Mouse (Mus musculus): ENCODE data around the gene Gnptab. TPM values are rescaled to one million over a fixed set of nuclear protein-coding genes. Genes with fewer than 3 reads are reported as not detected.
"Not testable (repeated sequence)": the region's sequence is repeated elsewhere in the genome, so short reads cannot be mapped to it uniquely, and the experiment has no call there.

The Gnptab gene
- total RNA-seq (2021): 25.0 and 26.1 TPM in 2 replicates
- long read RNA-seq, experiment 1, full-length matches to known transcripts: 2 of 4 reads
- long read RNA-seq, experiment 1, partial matches to known transcripts: 1 of 4 reads
- long read RNA-seq, experiment 1, other reads (novel, unspliced or antisense): 1 of 4 reads
- long read RNA-seq, experiment 2, full-length matches to known transcripts: 4 of 6 reads
- long read RNA-seq, experiment 2, partial matches to known transcripts: 0 of 6 reads
- long read RNA-seq, experiment 2, other reads (novel, unspliced or antisense): 2 of 6 reads

DNA sequence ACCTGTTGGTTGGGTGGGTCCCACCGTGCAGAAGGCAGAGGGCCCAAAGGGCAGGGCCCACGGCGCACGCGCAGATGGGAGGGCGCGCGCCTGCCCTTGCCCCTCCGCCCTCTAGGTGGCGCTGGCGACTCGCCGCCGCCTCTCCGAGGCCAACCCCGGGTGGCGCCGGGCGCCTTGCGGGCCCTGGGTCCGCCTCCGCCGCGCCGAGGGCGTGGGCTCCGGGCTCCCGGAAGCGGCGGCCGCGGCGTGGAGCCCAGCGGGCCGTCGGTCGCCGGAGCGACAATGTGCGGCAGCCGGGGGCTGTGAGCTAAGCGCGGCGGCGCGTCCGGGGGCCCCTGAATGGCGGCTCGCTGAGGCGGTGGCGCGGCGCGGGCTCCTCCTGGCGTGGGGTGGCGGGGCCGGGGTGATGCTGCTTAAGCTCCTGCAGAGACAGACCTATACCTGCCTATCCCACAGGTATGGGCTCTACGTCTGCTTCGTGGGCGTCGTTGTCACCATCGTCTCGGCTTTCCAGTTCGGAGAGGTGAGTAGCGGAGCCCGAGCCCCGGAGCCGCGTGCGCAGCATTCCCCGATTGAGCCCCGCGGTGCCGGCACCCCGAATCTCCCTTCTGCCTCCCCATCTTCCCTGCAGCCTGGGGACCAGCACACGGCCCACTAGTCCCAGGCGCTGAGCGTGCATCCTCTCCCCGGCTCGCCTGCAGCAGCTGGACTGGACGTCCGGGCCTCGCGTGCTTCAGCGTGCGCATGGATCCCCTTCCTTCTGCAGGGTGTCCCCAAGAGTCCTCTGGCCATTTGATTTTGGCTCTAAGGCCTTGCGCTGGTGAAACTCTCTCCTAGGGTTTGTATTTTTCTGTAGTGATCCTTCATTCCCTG lies at the start of gene Gnptab, which contains the start of gene Dram1:
Gnptab (plus strand) TSS at position 120 of the 873 bp plus-strand sequence.
Dram1 (minus strand) TSS at position 68 of the 873 bp plus-strand sequence.
- DNase-seq: peak; percentile 93

GRCm38 (mm10) chr10:88330695-88331094 lies 48.2 kb upstream of the Gnptab start:
- DNase-seq: no peak

DNA sequence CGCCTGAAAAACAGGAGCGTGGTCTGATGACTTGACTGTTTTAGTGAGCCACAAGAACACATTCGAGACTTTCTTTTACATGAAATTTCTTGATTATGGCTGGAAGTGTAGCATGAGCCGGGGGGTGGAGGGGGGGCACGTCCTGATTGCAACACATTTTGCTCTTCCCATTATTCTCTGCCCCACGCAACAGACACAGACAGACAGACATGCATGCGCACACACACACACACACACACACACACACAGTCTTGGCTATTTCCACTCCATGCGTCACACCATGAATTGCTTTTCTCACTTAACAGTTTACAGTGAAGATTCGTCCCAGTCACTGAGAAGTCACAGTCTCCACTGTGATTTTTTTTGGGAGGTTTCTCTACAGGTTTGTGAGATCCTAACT lies 38.3 kb upstream of the Gnptab start:
- DNase-seq: no peak

- DNase-seq: no peak
Observed at GRCm38 (mm10) chr10:88341368-88341767, 37.6 kb upstream of the Gnptab start.

DNA sequence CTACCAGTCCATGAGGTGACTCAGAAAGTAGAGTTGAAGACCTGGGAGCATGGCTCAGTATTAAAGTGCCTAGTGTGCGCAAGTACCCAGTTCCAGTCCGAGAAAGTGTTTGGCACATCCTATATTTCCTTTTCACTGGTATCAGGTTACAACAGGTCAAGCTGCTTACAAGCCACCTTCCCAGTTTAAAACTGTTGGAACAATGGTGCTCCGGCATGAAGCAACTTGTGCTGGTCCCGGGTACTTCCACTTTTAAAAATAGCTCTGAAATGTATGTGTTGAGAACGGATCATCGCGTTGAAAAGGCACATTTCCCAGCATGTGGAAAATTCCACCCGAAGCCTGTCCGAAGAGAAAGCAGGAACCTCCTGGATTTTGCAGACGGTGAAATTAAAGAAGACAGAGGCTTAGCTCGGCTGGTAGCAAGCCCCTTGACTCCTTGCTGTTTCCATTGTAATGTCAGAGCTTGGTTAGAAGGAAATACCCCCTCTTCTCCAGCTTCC lies 33.0 kb upstream of the Gnptab start:
- no peak for DNase-seq

GRCm38 (mm10) chr10:88346454-88347245 lies 32.3 kb upstream of the Gnptab start:
- no peak for DNase-seq

GRCm38 (mm10) chr10:88349800-88350199 lies 29.1 kb upstream of the Gnptab start:
- DNase-seq: no peak

DNA sequence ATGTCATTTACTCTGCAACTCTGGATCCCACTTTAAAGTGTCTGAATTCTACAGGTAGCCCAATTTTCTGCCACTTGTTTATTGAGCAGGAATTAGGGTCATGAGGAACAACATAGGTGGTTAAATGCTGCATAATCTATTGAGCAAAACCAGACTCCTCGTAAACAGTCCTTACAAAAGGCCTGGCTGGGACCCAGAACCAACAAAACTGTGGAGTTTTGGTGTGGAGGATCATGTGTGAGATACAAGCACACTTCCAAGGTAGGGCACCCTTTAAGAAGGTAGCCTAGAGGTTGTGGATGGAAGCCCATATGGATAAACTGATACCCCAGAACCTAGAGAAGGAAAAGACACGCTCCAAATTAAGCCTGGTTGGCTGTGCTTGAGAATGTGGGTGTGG lies 28.2 kb upstream of the Gnptab start:
- no peak for DNase-seq

DNA sequence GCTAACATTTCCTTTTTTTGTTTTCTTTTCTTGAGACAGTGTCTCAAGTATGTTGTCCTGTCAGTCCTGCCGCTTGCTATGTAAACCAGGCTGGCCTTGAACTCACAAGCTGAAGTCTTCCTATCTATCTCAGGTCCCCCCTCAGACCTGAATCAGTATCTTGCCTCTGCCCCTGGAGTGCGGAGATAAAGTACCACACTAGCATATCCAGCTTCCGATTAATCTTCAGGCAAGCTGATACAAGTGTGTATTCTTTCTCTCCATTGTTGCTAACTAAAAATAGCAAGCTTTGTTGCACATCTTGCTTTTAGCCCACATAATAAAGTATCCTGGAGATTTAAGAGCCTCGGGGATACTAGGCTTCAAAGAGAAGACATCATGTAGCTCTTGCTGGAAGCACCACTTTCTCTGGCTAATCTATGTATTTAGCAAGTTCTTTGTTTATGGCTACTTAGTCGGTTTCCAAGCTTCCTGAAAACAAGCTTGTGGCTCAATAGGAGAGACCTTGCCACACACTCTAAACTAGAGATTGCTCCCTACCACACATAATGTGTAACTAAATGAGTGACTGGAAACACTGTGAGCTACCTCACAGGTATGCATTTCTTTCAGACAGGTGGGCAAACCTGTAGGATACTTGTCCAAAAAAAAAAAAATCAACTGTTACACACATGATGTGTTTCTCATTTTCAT lies 27.4 kb upstream of the Gnptab start:
- DNase-seq: no peak

DNA sequence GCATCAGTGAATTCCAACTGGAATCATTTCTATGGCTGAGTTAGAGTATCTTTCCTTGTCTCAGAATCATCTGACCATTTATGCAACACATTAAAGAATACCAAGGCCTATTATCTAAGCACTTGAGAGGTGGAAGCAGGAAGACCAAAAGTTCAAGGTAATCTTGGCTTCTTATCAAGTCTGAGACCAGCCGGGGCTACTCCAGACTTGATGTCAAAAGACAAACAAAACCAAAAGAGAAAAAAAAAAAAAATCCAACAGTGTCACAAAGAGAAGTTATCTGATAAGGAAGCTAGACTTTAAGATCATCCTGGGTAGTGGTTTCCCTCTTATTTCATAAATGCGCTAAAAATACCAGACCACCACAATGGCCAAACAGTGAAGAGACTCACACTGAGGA lies 26.4 kb upstream of the Gnptab start:
- DNase-seq: no peak

DNA sequence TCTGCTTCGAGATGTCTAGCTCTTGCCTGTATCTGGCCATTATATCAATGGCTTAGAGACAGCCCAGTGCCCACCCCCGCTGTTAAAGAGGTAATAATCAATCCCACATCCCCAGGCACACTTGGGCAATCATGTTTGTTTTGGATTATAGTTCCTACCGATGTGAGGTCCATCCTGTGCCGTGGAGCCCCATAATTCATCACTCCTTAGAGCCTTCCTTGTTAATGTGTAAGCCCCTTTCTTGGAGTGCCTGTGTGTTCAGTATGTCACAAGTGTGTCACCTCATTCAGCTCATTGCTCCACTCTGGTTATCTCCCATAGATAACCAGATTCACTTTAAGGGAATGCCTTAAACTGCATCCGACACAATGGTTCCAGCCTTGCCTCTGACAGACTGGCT lies 24.3 kb upstream of the Gnptab start:
- DNase-seq: no peak

DNA sequence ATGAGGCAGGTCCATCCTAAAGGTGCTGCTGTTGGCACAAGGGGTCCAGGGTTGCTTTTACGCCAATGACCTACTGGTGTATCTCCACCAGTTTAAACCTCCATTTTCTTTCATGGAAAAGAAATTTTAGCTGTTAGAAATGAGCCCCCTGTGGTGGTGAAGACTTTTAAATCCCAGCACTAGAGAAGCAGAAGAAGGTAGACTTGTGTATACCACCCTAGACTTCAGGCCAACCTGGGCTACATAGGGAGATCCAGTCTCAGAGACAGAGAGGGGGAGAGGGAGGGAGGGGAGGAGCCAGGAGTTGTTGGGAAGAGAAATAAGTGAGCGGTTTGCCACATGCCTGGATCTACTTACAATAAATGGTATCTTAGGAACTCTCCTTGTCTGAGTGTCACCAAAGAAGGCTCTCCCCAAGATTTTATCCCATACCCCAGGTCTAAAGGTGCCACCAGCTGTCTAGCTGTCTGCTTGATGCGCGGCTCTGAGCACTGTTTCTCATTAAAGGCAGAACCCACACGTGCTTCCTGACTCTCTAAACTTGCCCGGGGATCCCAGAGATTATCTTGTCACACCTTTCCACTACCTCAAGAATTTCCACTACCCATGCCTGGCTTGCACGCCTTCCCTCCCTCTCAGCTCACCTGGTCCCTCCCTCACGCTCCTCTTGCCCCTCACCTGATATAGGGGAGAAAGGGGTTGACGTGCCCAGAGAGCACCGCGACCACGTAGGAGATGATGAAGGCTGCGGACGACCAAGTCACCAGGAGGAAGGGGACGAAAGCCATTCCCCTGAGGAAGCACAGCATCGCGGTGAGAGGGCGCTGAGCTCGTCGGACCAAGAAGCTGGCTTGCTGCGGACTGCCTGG lies 22.6 kb upstream of the Gnptab start:
- DNase-seq: no peak

DNA sequence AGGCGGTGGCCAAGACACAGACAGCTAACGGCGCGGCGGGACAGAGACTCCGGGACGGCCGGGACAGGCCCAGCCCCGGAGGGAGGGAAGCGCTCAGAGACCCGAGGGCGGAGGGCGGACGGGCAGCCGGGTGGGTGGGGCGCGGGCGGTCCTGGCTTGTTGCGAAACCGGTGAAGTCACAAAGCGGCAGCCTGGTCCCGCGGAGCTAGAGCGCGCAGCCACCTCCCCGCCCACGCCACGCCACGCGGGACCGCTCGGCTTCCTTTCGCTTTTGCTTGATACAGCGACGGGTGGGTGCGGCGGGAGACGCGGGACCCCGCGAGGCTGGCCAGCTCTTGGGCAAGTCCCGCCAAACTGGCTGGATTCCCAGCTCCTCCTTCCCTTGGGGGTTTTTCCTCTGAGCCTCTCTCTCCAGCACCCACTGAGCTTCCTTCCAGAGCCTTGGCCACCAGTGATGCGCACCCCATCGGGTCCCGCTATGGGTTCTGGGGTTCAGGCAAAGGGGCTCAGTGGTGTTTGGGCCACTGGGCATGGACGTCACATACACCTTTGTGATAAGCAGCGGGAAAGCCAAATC lies 21.9 kb upstream of the Gnptab start:
- peak; percentile 90 for DNase-seq

GRCm38 (mm10) chr10:88362218-88362617 lies 16.7 kb upstream of the Gnptab start:
- no peak for DNase-seq

- DNase-seq: peak; percentile 35
Observed at GRCm38 (mm10) chr10:88364221-88364620, 14.7 kb upstream of the Gnptab start.

GRCm38 (mm10) chr10:88369233-88369632 lies 9.7 kb upstream of the Gnptab start:
- DNase-seq: no peak

GRCm38 (mm10) chr10:88371793-88372192 lies 7.1 kb upstream of the Gnptab start:
- peak; percentile 40 for DNase-seq

GRCm38 (mm10) chr10:88372436-88372835 lies 6.5 kb upstream of the Gnptab start:
- DNase-seq: no peak

DNA sequence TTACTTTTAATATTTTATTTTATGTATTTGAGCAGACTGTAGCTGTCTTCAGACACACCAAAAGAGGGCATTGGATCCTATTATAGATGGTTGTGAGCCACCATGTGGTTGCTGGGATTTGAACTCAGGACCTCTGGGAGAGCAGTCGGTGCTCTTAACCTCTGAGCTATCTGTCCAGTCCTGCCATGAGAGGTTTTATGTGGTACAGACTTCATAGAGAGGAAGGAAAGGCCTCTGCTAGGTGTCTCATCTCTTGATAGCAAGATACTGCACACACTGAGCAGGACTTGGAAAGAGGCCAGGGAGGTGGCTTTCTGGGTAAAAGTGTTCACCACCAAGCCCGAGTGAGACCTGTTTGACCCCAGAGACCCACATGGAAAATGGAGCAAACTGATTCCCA lies 6.0 kb upstream of the Gnptab start:
- DNase-seq: not testable (repeated sequence)

DNA sequence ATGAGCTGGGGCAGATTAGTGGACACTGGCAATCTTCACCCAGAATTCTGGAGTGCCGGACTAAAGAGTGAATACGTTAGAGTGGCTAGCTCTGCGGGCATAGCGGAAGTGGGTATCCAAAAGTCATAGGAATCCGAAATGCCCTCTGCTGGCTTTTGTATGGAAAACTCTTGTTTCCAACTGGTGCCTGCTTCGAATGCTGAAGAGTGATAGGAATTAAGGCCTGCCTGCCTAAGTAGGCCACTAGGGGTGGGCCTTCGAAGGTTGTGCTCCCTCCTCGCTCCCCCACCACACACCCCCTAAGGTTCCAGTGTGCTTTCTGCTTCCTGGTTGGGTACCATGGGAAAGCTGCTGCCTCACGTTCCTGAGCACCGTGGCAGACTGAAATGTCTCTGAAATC lies 3.9 kb upstream of the Gnptab start:
- DNase-seq: no peak
